Mouse (Mus musculus) testis, postnatal 14 days (tissue): ENCODE measurements around the gene Cers3.

Experiments
- DNase-seq: peaks from one replicate; pipeline ENCODE4 v3.0.0; 2021; ENCODE audit warnings: low spot score

The Cers3 gene

DNA sequence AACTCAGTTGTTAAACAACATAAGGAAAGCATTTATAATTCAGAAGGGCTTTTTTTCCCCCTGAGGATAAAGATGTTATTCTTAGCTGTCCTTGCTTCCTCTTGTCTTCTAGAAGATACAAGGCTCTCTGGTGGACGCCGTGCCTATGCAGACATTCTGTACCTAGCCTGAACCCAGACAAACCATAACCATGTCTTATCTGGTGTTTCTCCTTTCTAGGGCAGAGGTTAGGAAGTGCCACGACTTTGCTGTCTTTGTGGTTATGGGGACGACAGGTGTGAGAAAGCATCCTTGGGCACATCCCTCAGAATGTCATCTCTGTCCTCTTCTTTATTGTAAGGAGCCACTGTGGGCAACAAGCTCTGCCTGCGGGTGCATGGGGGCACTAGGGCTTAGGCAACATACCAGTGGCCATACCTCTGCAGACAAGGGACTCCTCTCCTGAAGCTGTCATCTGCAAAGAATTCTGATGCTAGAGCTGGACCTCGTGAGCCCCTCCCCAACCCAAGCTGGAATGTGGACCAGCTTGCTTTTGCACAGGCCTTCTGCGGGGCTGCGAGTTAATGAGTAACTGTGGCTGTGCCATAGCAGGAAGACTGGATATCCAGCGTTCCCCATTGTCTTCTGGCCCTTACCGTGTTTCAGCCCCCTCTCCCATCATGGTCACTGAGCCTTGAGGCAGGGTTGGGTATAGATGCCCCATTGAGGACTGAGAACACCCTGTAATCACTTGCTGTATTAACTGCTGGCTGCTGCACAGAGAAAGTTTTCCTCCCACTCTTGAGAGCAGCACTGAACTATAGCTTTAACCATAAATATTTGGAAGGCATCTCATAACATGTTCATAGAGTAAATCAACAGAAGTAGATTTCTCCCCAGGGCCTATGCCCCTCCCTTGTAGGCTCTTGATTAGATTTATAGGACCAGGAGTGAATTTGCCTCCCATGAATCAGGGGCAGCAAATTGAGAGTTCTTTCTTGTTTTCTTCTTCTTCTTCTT lies 36.9 kb downstream of the Cers3 start:
- no peak for DNase-seq

DNA sequence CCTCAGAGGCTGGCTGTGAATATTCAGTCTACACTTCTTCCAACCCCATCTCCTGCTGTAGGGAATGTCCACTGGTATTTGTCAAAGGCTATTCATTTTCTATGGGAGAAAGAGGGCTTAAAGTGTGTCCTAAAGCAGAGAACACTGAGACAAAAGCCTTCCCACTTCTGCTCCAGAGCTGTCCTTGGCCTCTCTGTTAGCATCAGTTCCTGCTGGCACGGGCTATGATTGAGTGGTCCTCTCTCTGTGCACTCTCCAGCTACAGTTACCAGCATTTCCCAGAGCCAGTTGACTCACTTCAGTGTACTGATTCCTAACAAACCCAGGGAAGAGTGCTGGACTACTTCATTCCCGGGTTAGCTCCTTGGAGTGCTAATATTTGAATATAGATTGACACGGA lies 43.2 kb downstream of the Cers3 start:
- no peak for DNase-seq

DNA sequence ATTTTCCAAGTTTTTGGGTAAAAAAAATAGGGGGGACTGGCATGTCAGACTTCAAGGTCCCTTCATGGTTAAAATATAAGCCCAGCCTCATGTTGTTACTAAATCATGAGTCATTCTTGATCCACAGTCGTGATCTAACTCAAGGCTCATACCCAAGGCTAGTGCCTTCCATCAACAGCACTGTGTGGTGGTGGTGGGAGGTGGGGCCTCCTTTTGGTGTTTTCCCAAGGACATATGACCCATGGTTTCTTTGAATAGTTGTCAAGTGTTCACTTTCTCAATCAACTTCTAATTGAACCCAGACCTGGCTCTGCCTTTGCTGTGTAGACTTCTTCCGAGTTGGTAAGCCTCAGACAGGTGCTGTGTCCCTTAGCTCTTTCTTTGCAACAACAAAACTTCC lies 44.5 kb downstream of the Cers3 start:
- DNase-seq = no peak

DNA sequence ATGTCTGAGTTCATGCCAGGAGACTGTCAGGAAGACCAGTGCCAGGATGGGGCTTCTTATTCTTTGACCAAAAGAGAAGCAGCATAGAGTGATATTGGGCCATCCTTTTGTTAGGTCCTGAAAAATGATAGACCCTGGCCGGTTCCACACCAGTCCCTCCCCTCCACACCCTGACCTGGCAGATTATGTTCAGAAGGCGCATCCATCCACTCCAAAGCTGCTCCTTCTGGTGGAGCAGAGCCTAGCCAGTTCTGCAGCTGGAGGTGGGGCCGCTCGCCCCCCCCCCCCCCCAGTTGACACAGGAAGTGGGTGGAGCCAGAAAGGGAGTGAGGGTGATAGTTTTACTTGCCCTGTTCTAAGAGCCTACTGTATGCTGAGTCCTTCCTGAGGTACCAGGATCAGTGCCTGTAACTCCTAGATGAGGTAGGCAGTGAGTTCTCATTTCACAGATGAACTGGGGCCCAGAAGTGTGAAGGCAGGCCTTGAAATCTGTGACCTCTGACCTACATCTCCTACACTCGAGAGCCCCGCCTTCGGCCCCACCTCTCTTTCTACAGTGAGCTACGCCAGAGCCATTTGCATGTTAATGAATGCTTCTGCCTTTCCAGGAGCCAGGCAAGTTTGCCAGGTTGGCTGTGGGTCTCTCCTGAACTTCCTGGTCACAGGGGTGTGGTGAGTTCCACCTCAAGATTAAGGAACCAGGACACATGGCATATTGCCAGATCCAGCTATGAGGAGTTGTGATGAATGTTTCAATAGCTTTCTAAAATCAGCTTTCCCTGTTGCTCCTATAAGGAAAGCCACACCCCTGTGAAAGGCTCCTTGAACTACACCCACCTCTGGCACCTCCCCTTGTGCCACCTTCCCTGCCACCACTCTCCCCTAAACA lies 46.8 kb downstream of the Cers3 start:
- DNase-seq = peak; percentile 28

DNA sequence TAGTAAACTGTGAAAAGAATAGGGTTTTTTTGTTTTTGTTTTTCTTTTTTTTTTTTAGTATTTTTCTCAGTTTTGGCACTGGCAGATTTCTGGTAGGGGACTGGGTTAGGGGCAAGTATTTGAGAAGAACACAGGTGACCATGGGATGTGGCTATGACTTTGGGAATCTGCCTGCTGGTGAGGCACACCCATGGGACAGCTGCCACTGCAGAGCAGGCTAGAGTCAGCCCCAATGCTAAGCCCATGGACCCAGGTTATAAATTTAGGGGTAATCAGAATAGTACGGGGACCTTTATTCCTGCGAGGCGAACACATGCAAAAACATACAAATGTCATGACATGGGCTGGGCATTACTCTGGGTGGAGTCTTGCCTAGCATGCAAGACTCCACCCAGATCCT lies 47.7 kb downstream of the Cers3 start:
- no peak for DNase-seq

DNA sequence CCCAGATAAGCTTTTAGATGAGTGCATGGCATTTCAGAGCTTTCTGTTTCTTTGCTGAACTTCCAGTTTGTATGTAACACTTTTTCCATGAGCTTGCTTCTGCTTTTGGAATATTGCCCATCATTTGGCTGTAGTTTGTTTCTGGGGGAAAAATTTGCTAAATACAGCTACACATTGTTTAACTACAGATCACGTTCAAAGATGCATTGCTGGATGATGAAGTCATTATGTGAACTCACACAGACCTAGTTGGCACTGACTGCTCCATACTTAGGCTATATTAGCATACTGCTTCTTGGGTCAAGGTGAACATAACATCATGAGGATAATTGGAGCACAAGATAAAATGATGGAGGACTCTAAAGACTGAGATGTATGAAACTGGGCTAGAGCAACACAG lies 53.6 kb downstream of the Cers3 start:
- DNase-seq = no peak

DNA sequence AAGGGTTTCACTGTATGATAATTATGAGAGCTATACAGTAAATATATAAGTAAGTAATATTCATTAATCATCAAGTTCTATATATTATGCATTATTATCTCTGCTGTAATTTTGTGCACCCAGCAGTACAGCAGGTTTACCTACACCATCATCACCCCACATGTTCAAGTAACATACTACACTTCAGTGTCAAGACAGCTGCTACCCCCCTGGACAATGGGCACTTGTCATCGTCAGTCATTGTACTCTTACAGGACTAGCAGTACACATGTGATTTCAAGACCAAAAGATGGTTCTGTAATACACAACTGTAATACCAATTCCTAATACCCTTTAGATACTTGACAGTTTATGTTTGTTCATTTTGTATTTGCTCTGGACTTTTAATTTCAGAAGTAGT lies 54.0 kb downstream of the Cers3 start:
- DNase-seq = no peak

DNA sequence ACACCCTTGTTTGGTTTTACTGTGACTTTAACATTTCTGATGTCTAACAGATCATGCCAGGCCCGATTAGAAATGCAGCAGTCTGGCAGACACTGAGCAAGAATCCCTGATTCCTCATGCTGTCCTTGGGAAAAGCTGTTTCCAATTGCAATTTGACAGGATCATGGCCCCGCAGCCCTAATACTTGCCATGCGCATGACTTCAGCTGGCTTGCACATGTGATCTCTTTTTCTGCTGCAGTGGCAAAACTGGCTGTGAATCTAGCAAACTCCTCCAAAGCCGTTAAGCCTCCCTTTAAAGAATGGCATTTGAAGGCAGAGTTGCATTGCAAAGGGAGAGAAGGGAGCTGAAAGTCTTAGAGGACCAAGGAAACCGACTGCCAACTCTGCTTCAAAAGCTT lies 55.5 kb downstream of the Cers3 start:
- DNase-seq = no peak

DNA sequence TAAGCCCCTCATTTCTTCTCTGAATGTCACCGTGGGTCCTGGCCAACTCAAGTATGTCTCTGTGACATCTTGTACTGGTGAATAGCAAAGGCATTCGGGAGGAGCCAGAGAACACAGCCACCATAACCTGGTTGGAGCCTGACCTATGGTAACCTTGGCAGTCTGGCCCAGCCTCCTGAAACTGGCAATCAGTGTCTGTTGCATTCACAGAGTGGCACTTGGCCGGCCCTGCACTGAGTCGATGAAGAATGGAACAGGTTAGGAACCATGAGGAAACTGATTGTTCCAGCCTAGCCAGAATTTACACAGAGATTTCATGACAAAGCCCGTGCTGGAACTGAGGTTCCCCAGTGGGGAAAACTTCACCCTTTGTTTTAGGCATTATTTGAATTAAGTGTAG lies 57.5 kb downstream of the Cers3 start:
- no peak for DNase-seq

DNA sequence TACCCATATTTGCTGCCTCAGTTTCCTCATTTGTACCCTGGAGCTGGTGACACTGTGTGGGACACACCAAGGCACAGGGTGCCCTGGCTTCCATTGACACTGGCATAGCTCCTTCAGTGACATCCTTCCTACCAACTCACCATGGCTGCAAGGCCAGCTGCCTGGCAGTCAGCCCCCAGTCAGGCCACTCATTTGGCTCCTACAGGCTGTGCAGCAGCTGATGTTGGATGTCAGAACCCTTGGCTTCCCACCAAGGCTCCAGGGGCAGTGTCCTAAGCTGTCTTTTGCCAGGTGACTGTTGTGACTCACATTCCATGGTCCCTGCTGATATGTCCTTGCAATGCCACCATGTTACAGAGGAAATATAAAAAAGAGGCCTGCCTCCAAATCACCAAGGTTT lies 58.5 kb downstream of the Cers3 start:
- no peak for DNase-seq

DNA sequence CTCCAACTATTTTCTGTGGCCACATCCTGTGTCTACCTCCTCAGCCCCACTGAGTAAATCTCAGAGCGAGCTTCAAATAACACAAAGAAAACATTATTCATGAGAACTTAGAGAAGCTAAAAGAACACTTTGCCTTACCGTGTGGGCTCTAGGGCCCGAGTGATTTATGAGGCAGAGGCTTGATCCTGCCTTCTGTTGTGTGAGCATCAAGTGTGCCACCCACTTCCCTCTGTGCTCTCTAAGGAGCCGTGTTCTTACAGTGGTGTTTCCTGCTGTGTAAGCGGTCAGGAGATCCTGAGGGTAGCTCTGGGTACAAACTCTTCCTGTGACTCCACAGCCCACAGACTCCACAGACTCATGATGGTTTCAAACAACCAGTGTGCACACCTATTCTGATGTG lies 60.5 kb downstream of the Cers3 start:
- DNase-seq = no peak

DNA sequence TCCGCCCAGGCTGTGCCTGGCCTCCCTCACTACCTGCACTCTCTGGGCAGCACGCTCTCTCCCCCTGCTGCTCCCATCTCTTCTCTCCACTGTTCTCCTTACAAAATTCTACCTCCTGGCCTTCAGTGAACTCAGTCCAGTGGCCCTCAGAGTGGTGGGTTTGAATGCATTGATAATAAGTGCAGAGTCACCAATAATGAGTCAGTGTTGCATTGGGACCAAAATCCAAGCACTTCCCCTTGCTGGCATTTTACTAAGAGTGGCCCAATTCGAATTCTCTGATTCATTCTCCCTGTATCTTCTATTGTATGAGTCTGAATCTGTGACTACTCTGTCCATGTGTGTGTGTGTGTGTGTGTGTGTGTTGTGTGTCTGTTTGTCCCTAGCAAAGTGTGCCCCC lies 63.5 kb downstream of the Cers3 start:
- no peak for DNase-seq

DNA sequence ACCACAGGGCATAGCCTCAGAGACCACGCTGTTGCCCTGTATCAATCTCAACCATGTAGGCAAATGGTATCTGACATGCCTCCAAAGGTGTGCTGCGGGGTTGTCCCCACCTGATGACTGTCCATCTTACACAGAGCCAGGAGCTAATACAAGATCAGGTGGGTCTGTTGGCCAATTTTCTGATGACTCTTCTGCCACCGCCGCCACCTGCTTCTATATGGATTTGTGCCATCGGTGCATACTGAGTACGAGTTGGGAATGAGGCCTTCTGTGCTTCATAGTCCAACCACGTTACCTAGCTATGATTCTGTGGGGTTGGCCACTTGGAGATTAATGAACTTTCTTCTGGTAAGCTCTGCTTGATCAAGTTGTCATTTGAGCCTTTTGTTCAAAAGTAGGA lies 67.1 kb downstream of the Cers3 start:
- DNase-seq = no peak

DNA sequence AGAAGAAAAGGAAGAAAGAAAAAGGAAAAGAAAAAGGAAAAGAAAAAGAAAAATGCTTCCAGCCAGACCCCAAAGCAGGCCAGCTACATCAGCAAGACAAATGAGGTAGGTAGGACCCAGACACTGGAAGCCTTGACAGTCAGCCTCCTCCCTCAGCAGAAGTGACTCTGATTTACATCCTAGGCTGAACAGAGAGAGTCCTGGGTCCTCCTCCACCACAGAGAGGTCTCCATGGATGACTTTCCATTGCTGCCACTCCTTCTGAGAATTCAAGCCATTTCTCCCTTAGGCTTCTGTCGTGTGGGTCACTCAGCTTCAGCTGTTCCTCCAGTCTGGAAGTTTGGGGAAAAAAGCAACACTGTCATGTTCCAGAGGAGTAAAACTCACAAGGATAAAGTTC lies 68.0 kb downstream of the Cers3 start:
- no peak for DNase-seq

DNA sequence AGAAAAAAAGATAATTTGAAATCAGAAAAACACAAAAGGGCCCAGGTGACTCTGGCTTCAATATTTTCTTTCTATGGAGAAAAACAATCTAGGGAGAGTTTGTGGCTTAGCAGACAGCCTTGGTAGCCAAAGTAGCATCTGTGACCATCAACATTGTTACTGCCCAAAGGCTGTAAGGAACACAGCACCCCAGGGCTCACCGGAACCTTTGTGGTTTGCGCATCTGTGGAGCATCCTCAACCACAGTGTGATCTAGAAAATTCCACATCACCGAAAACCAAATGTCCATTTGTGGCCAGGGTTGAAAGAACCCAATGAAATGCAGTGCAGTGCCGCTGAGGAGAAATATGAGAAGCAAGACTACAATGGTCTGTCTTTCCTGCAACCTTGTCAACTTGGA lies 69.0 kb downstream of the Cers3 start:
- DNase-seq = no peak

DNA sequence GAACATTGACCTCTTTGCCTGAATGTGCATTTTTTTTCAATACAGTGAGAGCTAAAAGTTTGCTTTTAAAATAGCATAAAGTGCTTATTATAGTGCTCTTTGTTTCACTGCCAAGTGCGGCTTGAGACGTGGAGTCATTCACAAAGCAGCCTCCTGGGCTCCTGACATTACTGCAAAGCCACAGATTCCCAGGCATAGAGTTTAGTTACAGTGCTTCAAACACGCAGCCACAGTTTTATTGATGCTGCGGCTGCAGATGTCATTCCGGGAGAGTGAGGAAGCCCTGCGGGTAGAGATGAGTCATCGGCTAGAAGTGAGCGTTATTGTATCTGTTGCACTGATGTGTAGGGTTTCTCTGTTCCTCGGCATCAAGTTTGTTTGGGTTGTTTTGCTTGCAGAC lies 69.4 kb downstream of the Cers3 start:
- no peak for DNase-seq

DNA sequence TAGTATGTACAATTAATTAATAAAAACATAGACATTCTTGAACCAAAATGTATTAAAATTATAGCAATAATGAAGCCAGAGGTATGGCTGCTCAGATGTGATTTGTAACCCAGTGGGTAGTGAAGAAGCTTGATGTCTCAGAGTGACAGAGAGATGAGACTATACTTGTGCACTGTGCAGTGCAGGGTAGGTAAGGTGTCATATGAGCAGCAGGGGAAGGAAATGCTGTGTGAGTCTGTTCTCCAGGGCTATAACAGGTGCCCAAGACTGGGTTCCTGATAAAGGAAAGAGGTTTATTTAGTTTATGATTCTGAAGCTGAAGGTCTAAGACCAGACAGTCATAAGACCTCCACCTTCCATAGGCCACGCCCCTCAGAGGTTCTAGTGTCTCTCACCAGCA lies 69.9 kb downstream of the Cers3 start:
- no peak for DNase-seq

DNA sequence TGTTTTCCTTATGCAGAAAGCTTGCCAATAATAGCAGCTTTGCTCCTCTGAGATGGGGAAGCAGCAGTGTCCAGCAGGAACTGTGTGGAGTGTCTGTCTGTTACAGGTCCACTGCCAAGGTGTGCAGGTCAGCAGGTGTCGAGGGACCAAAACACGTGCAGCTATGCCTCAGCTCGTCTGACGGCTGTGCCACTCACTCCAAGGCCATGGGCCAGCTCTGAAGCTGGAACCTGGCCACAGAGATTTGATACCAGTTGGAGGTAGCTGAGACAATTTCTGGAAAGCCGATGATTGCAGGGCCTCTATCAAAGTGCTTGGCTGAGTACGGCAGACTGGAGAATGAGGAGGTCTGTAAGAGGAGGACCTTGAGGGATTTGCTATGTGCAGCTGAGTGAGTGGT lies 72.2 kb downstream of the Cers3 start:
- no peak for DNase-seq

DNA sequence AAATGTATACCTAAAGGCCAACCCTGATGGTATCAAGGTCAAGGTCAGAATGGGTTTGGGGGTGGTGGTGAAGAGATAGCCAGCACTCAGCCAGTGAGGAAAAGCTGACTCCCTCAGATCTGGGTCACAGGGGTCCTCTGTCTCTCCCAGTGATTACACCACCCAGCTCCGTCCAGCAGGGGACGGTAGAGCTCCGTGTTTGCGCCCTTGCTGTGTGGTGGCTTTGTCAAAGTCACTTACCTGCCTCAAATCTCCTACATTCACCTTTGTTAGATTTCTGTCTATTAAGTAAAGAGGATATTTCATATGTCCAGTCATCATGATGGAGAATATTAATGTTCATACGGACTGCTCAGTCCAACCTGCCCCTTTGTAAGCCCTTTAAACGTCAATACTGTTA lies 76.7 kb downstream of the Cers3 start:
- DNase-seq = no peak

DNA sequence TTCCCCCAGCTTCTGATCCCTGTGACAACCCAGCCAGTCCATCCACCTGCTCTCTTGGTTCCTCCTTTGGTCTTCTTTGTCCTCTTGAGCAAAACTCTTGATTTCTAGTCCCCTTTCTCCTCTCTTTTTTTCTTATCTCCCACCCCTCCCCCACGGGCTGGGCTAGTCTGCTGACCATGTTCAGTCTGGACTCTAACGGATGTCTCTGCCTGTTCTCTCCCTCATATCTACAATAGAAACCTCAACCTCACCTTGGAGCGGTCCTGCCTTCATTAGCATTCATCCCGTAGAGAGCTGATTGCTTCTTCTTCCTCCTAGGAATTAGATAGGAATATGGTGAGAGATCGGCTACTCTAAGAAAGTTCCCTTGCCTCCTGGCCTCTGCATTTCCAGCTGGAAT lies 87.5 kb downstream of the Cers3 start:
- DNase-seq = no peak

DNA sequence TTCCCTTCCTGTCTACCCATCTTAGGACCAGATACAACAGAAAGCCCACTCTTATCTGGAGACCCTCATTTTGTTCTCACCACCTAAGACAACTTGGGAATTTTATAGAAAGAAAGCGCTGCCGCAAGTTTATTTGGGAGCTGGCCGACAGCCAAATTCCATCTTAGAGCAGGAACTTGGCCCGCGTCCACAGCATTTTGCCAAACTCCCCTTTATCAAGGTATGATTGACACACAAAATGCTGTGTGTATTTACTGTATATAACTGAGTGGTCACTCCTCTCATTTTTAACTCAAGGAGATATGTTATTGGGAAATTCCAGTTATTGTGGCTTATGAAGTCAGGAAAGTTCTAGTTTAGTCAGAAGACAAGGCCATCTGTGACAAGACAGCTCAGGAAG lies 88.0 kb downstream of the Cers3 start:
- DNase-seq = no peak

DNA sequence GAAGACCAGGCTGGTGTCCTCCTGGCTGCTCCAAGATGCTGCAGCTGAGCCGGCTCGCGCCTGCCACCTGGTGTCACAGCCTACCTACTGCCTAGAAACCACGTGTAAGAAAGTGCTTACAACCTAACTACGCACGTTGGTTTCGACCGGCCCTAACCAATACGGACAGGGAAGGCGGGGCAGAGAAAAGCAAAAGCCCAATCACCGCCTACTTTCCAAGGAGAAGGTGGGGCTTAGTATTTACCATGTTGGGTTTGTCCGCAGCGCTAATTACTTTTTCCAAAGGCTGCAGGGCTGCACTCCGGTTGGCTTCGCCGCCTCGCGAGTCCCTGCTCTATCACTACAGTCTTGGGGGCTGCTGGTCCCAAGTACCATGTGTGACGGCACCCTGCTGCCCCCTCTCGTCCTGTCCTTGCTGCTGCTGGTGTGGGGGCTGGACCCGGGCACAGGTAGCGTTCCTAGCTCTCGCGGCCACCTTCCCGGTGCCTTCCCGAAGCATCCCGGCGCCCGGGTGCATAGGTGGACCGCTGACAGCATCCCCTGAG lies 96.2 kb downstream of the Cers3 start, which contains the start of gene Adamts17:
Gene Adamts17 (plus strand): TSS at position 273 of the 545 bp plus-strand sequence.
- DNase-seq = peak; percentile 90
